Mouse (Mus musculus) thymus, adult 2 months (tissue): Measurements from ENCODE around the gene Cd52. TPM values are rescaled to one million over a fixed set of nuclear protein-coding genes. Genes with fewer than 3 reads are reported as not detected.

Experiments
- DNase-seq: peaks from one replicate; pipeline ENCODE4 v3.0.0; 2021
- H3K27ac ChIP-seq: fragments of 200-500 bp; 2 replicates; pipeline ENCODE4 v1.5.1; 2012; ENCODE audit warnings: low read length, control low read depth; ENCODE audit not compliant: control insufficient read depth, insufficient read depth
- H3K27me3 ChIP-seq: fragments of 200-500 bp; 2 replicates; pipeline ENCODE4 v1.6.1; 2012; ENCODE audit warnings: mild to moderate bottlenecking, low read length, moderate library complexity, mixed read lengths; ENCODE audit not compliant: control insufficient read depth, insufficient read depth
- H3K36me3 ChIP-seq: fragments of 200-500 bp; 2 replicates; pipeline ENCODE4 v1.6.1; 2012; ENCODE audit warnings: mild to moderate bottlenecking, low read length, moderate library complexity; ENCODE audit not compliant: control insufficient read depth, insufficient read depth
- H3K4me1 ChIP-seq: fragments of 200-500 bp; replicated peaks from 2 replicates; pipeline ENCODE4 v1.6.1; 2012; ENCODE audit warnings: low read length; ENCODE audit not compliant: control insufficient read depth, insufficient read depth
- H3K4me3 ChIP-seq: fragments of 200-500 bp; 2 replicates; pipeline ENCODE4 v1.5.1; 2012; ENCODE audit warnings: mild to moderate bottlenecking, low read length, control low read depth, moderate library complexity; ENCODE audit not compliant: control insufficient read depth, insufficient read depth
- CTCF ChIP-seq: fragments of 200-500 bp; IDR thresholded peaks from 2 replicates; pipeline ENCODE4 v1.5.1; 2012; ENCODE audit warnings: mild to moderate bottlenecking, control low read depth, low read length, moderate library complexity, borderline replicate concordance; ENCODE audit not compliant: control insufficient read depth, poor library complexity, insufficient read depth; ENCODE audit errors: extremely low read depth
- POLR2A ChIP-seq: fragments of 200-500 bp; IDR thresholded peaks from 2 replicates; pipeline ENCODE4 v1.6.1; 2012; ENCODE audit warnings: mild to moderate bottlenecking, low read length, control low read depth, moderate library complexity; ENCODE audit not compliant: control insufficient read depth, poor library complexity, insufficient read depth; ENCODE audit errors: extremely low read depth
- WGBS: fragments of 180-500 bp; shearing (Covaris S2); methylation state at CpG from one replicate; pipeline ENCODE4 v1.1.7; 2018; 5-methylcytosine and 5-hydroxymethylcytosine counted together
- polyA plus RNA-seq: library from polyadenylated mRNA; depleted of rRNA; stranded (reverse); fragments of >200 nt; gene quantifications from 2 replicates; pipeline ENCODE4 v1.2.3, GENCODE M21; 2012

Cd52 gene
- polyA plus RNA-seq, 1 experiment: 480 TPM

- H3K4me3 ChIP-seq: no peak overlapping the region
- peak; percentile 25 for DNase-seq
- H3K4me1 ChIP-seq: peaks cover 32% of the 10 kb centered on the region
- H3K27ac ChIP-seq: peak overlapping the region; percentile 56; the same call in 1 of the 2 replicates
- no peak for TF ChIP-seq POLR2A
- TF ChIP-seq CTCF: no peak
- H3K27me3 ChIP-seq: no peaks in the 10 kb centered on the region
- no peaks in the 10 kb centered on the region for H3K36me3 ChIP-seq
- 8% methylated on average over 6 of the region's 6 CpGs for WGBS
These were observed 34.6 kb upstream of the Cd52 start for GRCm38 (mm10) chr4:134129482-134129881.

- TF ChIP-seq CTCF (peak; percentile 1; the same call in 1 of the 2 replicates), POLR2A (no peak)
- DNase-seq: peak; percentile 60
- peak overlapping the region; percentile 81 for H3K4me3 ChIP-seq
- H3K27ac ChIP-seq: peak overlapping the region; percentile 56; the same call in 1 of the 2 replicates
- H3K4me1 ChIP-seq: peaks cover 37% of the 10 kb centered on the region
- no peaks in the 10 kb centered on the region for H3K36me3 ChIP-seq
- under 1% methylated on average over 14 of the region's 14 CpGs for WGBS
- H3K27me3 ChIP-seq: no peaks in the 10 kb centered on the region
These were observed 34.1 kb upstream of the Cd52 start for GRCm38 (mm10) chr4:134128983-134129362.

- DNase-seq: peak; percentile 93
- peak; percentile 91 for TF ChIP-seq POLR2A
- peak; percentile 49; the same call in 1 of the 2 replicates for TF ChIP-seq CTCF
- Histone ChIP-seq H3K36me3 (no peaks in the 10 kb centered on the region), H3K27me3 (no peaks in the 10 kb centered on the region), H3K27ac (peak within 1 kb of the TSS; percentile 56; the same call in 1 of the 2 replicates), H3K4me3 (peak within 1 kb of the TSS; percentile 81), H3K4me1 (peaks cover 42% of the 10 kb centered on the region)
- WGBS: under 1% methylated on average over 50 of the region's 50 CpGs
These were observed 33.5 kb upstream of the Cd52 start, which contains the start of gene Sh3bgrl3 for GRCm38 (mm10) chr4:134128221-134128982. Gene Sh3bgrl3, minus strand, starts transcription at chr4:134128789.

GRCm38 (mm10) chr4:134127793-134128192 is 32.9 kb upstream of the Cd52 start:
- 34% methylated on average over 8 of the region's 8 CpGs for WGBS
- no peaks in the 10 kb centered on the region for H3K27me3 ChIP-seq
- no peak for TF ChIP-seq POLR2A
- no peak for TF ChIP-seq CTCF
- H3K4me1 ChIP-seq: peaks cover 46% of the 10 kb centered on the region
- no peaks in the 10 kb centered on the region for H3K36me3 ChIP-seq
- no peak overlapping the region for H3K27ac ChIP-seq
- no peak for DNase-seq
- peak overlapping the region; percentile 81 for H3K4me3 ChIP-seq

GRCm38 (mm10) chr4:134127121-134127455 is 32.2 kb upstream of the Cd52 start:
- Histone ChIP-seq H3K27ac (no peak overlapping the region), H3K36me3 (no peaks in the 10 kb centered on the region), H3K4me3 (peak overlapping the region; percentile 81; the same call in 1 of the 2 replicates), H3K27me3 (no peaks in the 10 kb centered on the region), H3K4me1 (peaks cover 53% of the 10 kb centered on the region)
- 78% methylated on average over 7 of the region's 7 CpGs for WGBS
- no peak for DNase-seq
- TF ChIP-seq CTCF: no peak

- no peak overlapping the region for H3K4me3 ChIP-seq
- no peak for DNase-seq
- TF ChIP-seq CTCF (no peak), POLR2A (no peak)
- H3K27me3 ChIP-seq: no peaks in the 10 kb centered on the region
- H3K27ac ChIP-seq: no peak overlapping the region
- peaks cover 55% of the 10 kb centered on the region for H3K4me1 ChIP-seq
- H3K36me3 ChIP-seq: no peaks in the 10 kb centered on the region
- 96% methylated on average over 21 of the region's 21 CpGs for WGBS
These were observed 31.6 kb upstream of the Cd52 start for GRCm38 (mm10) chr4:134126300-134127120.
